Mouse (Mus musculus) intestine, embryonic 16.5 days (tissue): ENCODE data around the gene 1500011B03Rik. TPM values are rescaled to one million over a fixed set of nuclear protein-coding genes. Genes with fewer than 3 reads are reported as not detected.
A peak's percentile ranks its signal among the peaks of the same experiment; 100 is the strongest.

Experiments
- ATAC-seq: fragments of 200-750 bp; cut with Nextera tagmentation; 2 replicates; pipeline ENCODE4 v1.8.0; 2017; ENCODE audit warnings: moderate TSS enrichment, moderate library complexity
- H3K27ac ChIP-seq: fragments of 300-500 bp; sonication (generic); 2 replicates; pipeline ENCODE4 v1.5.1; 2014; ENCODE audit warnings: mild to moderate bottlenecking, low read length
- H3K27me3 ChIP-seq: fragments of 300-500 bp; sonication (generic); replicated peaks from 2 replicates; pipeline ENCODE4 v1.6.1; 2014; ENCODE audit warnings: low read length, control low read depth, mixed read lengths; ENCODE audit not compliant: control insufficient read depth, insufficient read depth
- H3K36me3 ChIP-seq: fragments of 300-500 bp; sonication (generic); 2 replicates; pipeline ENCODE4 v1.6.1; 2014; ENCODE audit warnings: low read length, control low read depth; ENCODE audit not compliant: control insufficient read depth, insufficient read depth
- H3K4me1 ChIP-seq: fragments of 300-500 bp; sonication (generic); 2 replicates; pipeline ENCODE4 v1.6.1; 2014; ENCODE audit warnings: low read length, control low read depth, mixed read lengths; ENCODE audit not compliant: control insufficient read depth, insufficient read depth
- H3K4me2 ChIP-seq: fragments of 300-500 bp; sonication (generic); 2 replicates; pipeline ENCODE4 v1.6.1; 2014; ENCODE audit warnings: low read depth, low read length, control low read depth
- H3K4me3 ChIP-seq: fragments of 300-500 bp; sonication (generic); 2 replicates; pipeline ENCODE4 v1.5.1; 2014; ENCODE audit warnings: mild to moderate bottlenecking, low read length
- H3K9ac ChIP-seq: fragments of 300-500 bp; sonication (generic); 2 replicates; pipeline ENCODE4 v1.6.1; 2014; ENCODE audit warnings: low read depth, low read length
- H3K9me3 ChIP-seq: fragments of 300-500 bp; sonication (generic); 2 replicates; pipeline ENCODE4 v1.6.1; 2016; ENCODE audit warnings: low read length, control low read depth; ENCODE audit not compliant: control insufficient read depth
- WGBS: fragments of 180-500 bp; shearing (Covaris S2); extraction: QIAGEN DNeasy Blood & Tissue Kit; methylation state at CpG from one replicate; pipeline ENCODE4 v1.1.7; 2014; 5-methylcytosine and 5-hydroxymethylcytosine counted together
- polyA plus RNA-seq: library from polyadenylated mRNA; unstranded; fragments of >200 nt; fragmentation: Nextera tagmentation; extraction: Ambion mirVana; gene quantifications from 2 replicates; pipeline ENCODE4 v1.2.1, GENCODE M21; 2015

Gene 1500011B03Rik
- polyA plus RNA-seq, 1 experiment from 2014 or later = 54.7 TPM

- Histone ChIP-seq H3K9me3 (no peaks in the 10 kb centered on the region), H3K4me1 (peaks cover 19% of the 10 kb centered on the region; the same call in 1 of the 2 replicates), H3K36me3 (no peaks in the 10 kb centered on the region), H3K27me3 (no peaks in the 10 kb centered on the region), H3K9ac (no peak overlapping the region), H3K4me3 (no peak overlapping the region), H3K4me2 (no peak overlapping the region), H3K27ac (no peak overlapping the region)
- WGBS = 70% methylated on average over 7 of the region's 7 CpGs
- no peak for ATAC-seq
These were observed 43.2 kb downstream of the 1500011B03Rik start for GRCm38 (mm10) chr5:114779956-114780489.

DNA sequence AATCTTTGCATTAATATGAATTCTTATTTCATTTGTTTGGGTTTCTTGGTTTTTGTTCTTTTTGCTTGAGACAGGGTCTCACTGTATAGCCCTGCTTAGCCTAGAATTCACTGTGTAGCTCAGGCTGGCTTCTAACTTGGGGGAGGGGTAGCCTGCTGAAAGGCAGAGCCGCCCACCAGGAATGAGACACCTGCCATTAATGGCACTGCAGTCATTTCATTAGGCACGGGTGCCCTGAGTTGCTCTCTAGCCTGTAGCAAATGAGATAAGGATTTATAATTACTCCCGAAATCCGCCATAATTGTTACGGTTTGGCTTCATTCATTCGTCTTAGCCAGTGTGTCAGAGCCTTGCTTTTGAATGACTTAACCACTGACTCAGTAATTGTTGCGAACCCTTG, 47.1 kb downstream of the 1500011B03Rik start:
- no peaks in the 10 kb centered on the region for H3K9me3 ChIP-seq
- H3K36me3 ChIP-seq = no peaks in the 10 kb centered on the region
- no peaks in the 10 kb centered on the region for H3K27me3 ChIP-seq
- WGBS = 72% methylated on average over 7 of the region's 7 CpGs
- H3K4me1 ChIP-seq = peaks cover 25% of the 10 kb centered on the region; the same call in 1 of the 2 replicates
- peak overlapping the region; percentile 96 for H3K4me3 ChIP-seq
- peak overlapping the region; percentile 95 for H3K9ac ChIP-seq
- H3K4me2 ChIP-seq = peak overlapping the region; percentile 83
- no peak for ATAC-seq
- H3K27ac ChIP-seq = no peak overlapping the region

GRCm38 (mm10) chr5:114775056-114775979, 48.0 kb downstream of the 1500011B03Rik start, which contains the start of gene Git2:
TSS of gene Git2 (minus strand) at chr5:114775517.
- WGBS = under 1% methylated on average over 46 of the region's 63 CpGs
- H3K4me1 ChIP-seq = peaks cover 25% of the 10 kb centered on the region; the same call in 1 of the 2 replicates
- H3K9ac ChIP-seq = peak within 1 kb of the TSS; percentile 95
- peak within 1 kb of the TSS; percentile 96 for H3K4me3 ChIP-seq
- peak; percentile 9 for ATAC-seq
- H3K27me3 ChIP-seq = no peaks in the 10 kb centered on the region
- peak within 1 kb of the TSS; percentile 91 for H3K27ac ChIP-seq
- H3K4me2 ChIP-seq = peak within 1 kb of the TSS; percentile 91
- no peaks in the 10 kb centered on the region for H3K9me3 ChIP-seq
- H3K36me3 ChIP-seq = no peaks in the 10 kb centered on the region

DNA sequence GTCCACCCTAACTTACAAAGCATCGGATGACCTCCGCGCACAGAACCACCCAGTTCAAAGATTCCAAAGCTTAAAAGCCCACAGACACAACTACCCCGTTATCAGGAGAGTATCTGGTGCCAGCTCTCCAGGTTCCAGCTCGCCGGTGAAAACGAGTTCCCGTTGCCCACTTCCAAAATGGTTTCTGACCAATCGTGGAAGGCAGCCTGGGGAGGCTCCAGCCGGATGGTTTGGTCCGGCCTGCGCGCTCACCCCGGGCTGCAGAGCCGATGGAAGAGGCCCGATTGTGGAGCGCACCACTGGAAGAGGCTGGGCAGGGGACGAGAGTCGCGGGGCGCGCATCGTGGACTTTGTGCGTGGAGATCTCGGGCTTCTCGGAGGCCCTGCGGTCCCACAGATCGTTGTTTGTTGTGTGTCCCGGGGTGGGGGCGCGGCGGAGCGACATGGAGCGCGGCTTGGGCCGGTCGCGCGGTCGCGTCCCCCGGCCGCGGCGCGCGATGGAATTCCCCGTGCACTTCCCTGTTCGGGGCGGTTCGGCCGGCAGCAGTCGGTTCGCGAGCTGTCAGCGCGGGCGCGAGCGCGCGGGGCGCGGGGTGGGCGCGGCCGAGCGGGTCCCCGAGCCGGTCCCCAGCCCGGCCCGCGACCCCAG, 48.7 kb downstream of the 1500011B03Rik start, which contains the start of gene Ankrd13a:
TSS of gene Ankrd13a (plus strand) at position 275 of the 649 bp plus-strand sequence.
- under 1% methylated on average over 52 of the region's 73 CpGs for WGBS
- peak; percentile 87 for ATAC-seq
- peak within 1 kb of the TSS; percentile 96 for H3K4me3 ChIP-seq
- peak within 1 kb of the TSS; percentile 91 for H3K27ac ChIP-seq
- H3K27me3 ChIP-seq = no peaks in the 10 kb centered on the region
- H3K9ac ChIP-seq = peak within 1 kb of the TSS; percentile 95
- peak within 1 kb of the TSS; percentile 91 for H3K4me2 ChIP-seq
- H3K36me3 ChIP-seq = no peaks in the 10 kb centered on the region
- peaks cover 25% of the 10 kb centered on the region; the same call in 1 of the 2 replicates for H3K4me1 ChIP-seq
- no peaks in the 10 kb centered on the region for H3K9me3 ChIP-seq

DNA sequence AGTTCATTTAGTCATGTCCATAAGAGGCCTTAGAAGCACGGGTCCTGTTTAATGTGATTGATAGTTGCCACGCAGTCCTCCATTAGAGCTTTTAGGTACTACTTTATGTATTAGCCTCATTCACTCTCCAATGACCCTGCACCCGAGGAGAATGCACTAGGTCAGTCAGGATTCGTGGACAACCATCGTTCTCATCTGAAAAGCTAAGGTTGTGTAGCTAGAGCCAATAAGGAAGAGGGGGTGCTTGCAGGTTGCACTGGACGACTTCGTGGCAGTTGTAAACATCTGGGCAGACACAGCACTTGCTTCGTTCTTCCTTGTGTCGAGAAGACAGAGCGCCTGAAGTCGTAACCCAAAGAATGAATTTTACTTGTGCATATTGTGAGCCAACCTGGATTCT, 49.5 kb downstream of the 1500011B03Rik start:
- H3K27ac ChIP-seq = peak overlapping the region; percentile 91
- under 1% methylated on average over 11 of the region's 11 CpGs for WGBS
- no peaks in the 10 kb centered on the region for H3K36me3 ChIP-seq
- peak overlapping the region; percentile 96 for H3K4me3 ChIP-seq
- H3K4me1 ChIP-seq = peaks cover 25% of the 10 kb centered on the region; the same call in 1 of the 2 replicates
- no peaks in the 10 kb centered on the region for H3K9me3 ChIP-seq
- peak overlapping the region; percentile 95 for H3K9ac ChIP-seq
- peak overlapping the region; percentile 91 for H3K4me2 ChIP-seq
- ATAC-seq = 0 out of 2 replicates have a peak, but pooled peaks have one; percentile 6
- no peaks in the 10 kb centered on the region for H3K27me3 ChIP-seq

GRCm38 (mm10) chr5:114773211-114773710, 50.0 kb downstream of the 1500011B03Rik start:
- peak overlapping the region; percentile 96 for H3K9ac ChIP-seq
- peak overlapping the region; percentile 91 for H3K27ac ChIP-seq
- H3K4me2 ChIP-seq = peak overlapping the region; percentile 91
- no peaks in the 10 kb centered on the region for H3K27me3 ChIP-seq
- H3K4me3 ChIP-seq = peak overlapping the region; percentile 96
- under 1% methylated on average over 51 of the region's 52 CpGs for WGBS
- no peaks in the 10 kb centered on the region for H3K9me3 ChIP-seq
- H3K36me3 ChIP-seq = no peaks in the 10 kb centered on the region
- H3K4me1 ChIP-seq = peaks cover 25% of the 10 kb centered on the region; the same call in 1 of the 2 replicates
- peak; percentile 83 for ATAC-seq

DNA sequence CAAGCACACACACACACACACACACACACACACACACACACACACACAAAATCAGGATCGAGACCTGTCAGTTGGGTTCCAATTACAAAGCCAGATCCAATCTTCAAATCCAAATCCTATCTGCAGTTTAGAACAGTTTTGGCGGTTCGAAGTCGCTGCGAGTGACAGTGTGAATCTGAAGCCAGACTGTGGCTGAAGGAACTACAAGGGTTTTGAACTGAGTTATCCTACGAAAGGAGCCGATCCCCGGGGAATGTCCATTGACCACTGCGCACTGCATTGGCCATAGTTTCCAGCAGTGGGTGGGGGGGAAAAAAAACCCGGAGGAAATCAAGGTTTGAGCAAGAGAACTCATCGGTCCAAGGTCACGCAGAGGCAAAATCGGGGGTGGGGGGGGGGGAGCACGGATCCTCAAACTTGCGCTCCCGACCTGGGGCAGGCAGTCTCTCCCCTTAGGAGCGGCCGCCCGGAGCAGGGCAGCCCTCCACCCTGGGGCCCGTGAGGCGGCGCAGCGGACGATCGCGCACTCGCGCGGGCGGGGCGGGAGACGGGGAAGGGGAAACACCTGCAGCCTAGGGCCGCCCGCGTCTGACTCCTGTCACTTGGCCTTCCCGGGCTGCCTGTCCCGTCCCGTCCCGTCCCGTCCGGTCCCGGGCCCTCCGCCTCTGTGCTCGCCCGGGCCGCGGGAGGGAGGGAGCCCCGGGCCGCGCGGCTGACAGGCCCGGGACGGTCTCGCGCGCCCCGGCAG, 50.6 kb downstream of the 1500011B03Rik start:
- H3K4me3 ChIP-seq = peak overlapping the region; percentile 96
- H3K4me1 ChIP-seq = peaks cover 25% of the 10 kb centered on the region; the same call in 1 of the 2 replicates
- peak overlapping the region; percentile 84 for H3K4me2 ChIP-seq
- no peaks in the 10 kb centered on the region for H3K9me3 ChIP-seq
- H3K36me3 ChIP-seq = no peaks in the 10 kb centered on the region
- peak overlapping the region; percentile 77 for H3K27ac ChIP-seq
- WGBS = 1% methylated on average over 54 of the region's 57 CpGs
- no peaks in the 10 kb centered on the region for H3K27me3 ChIP-seq
- H3K9ac ChIP-seq = peak overlapping the region; percentile 96
- ATAC-seq = peak; percentile 56

DNA sequence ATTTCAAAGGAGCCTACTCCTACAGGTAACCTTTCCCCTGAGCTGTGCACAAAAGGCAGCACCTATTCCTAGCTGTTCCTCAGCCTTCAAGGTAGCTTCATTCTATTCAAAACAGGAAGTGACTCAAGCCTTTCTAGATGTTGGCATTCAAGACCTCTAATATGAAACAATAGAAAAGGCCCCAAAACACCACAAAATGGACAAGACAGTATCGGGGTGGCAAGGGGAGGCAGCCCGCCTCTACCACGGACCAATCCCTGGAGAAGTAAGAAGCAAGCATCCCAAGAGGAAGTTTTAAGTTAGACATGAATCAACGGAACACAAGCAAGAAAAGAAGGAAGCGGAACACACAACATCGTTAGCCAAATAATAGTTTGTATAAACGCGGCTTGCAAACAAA, 51.5 kb downstream of the 1500011B03Rik start:
- H3K9me3 ChIP-seq = no peaks in the 10 kb centered on the region

More for the DNA sequence above, 51.5 kb downstream of the 1500011B03Rik start:
- peaks cover 25% of the 10 kb centered on the region; the same call in 1 of the 2 replicates for H3K4me1 ChIP-seq
- WGBS = 79% methylated on average over 8 of the region's 8 CpGs
- no peaks in the 10 kb centered on the region for H3K36me3 ChIP-seq
- ATAC-seq = no peak
- peak overlapping the region; percentile 96; the same call in 1 of the 2 replicates for H3K9ac ChIP-seq
- H3K27ac ChIP-seq = no peak overlapping the region
- H3K4me3 ChIP-seq = peak overlapping the region; percentile 96
- H3K4me2 ChIP-seq = peak overlapping the region; percentile 84
- no peaks in the 10 kb centered on the region for H3K27me3 ChIP-seq
